Mouse (Mus musculus) heart, embryonic 16.5 days (tissue): ENCODE data around the gene Mxi1. TPM values are rescaled to one million over a fixed set of nuclear protein-coding genes. Genes with fewer than 3 reads are reported as not detected.

Experiments
- ATAC-seq: fragments of 200-750 bp; cut with Nextera tagmentation; replicated peaks from 2 replicates; pipeline ENCODE4 v1.8.0; 2017; ENCODE audit warnings: moderate number of reproducible peaks; ENCODE audit not compliant: insufficient read depth, low FRiP score; ENCODE audit errors: extremely low read depth
- H3K27ac ChIP-seq: fragments of 300-500 bp; sonication (generic); 2 replicates; pipeline ENCODE4 v1.5.1; 2014; ENCODE audit warnings: mild to moderate bottlenecking, low read length, control low read depth, moderate library complexity
- H3K27me3 ChIP-seq: fragments of 300-500 bp; sonication (generic); 2 replicates; pipeline ENCODE4 v1.6.1; 2014; ENCODE audit warnings: low read length, mixed read lengths; ENCODE audit not compliant: control insufficient read depth, insufficient read depth
- H3K36me3 ChIP-seq: fragments of 300-500 bp; sonication (generic); 2 replicates; pipeline ENCODE4 v1.6.1; 2014; ENCODE audit not compliant: control insufficient read depth, insufficient read depth
- H3K4me1 ChIP-seq: fragments of 300-500 bp; sonication (generic); 2 replicates; pipeline ENCODE4 v1.6.1; 2014; ENCODE audit warnings: low read length, mixed read lengths; ENCODE audit not compliant: control insufficient read depth, insufficient read depth
- H3K4me2 ChIP-seq: fragments of 300-500 bp; sonication (generic); 2 replicates; pipeline ENCODE4 v1.6.1; 2014; ENCODE audit warnings: low read depth, mild to moderate bottlenecking, control low read depth, low read length
- H3K4me3 ChIP-seq: fragments of 300-500 bp; sonication (generic); 2 replicates; pipeline ENCODE4 v1.5.1; 2014; ENCODE audit warnings: mild to moderate bottlenecking, control low read depth, low read length
- H3K9ac ChIP-seq: fragments of 300-500 bp; sonication (generic); 2 replicates; pipeline ENCODE4 v1.6.1; 2014; ENCODE audit warnings: low read length, control low read depth
- H3K9me3 ChIP-seq: fragments of 300-500 bp; sonication (generic); replicated peaks from 2 replicates; pipeline ENCODE4 v1.6.1; 2016; ENCODE audit warnings: low read length; ENCODE audit not compliant: control insufficient read depth
- WGBS: fragments of 180-500 bp; shearing (Covaris S2); extraction: QIAGEN DNeasy Blood & Tissue Kit; methylation state at CpG from one replicate; pipeline ENCODE4 v1.1.7; 2014; 5-methylcytosine and 5-hydroxymethylcytosine counted together
- polyA plus RNA-seq: library from polyadenylated mRNA; unstranded; fragments of >200 nt; fragmentation: Nextera tagmentation; extraction: Ambion mirVana; gene quantifications from 2 replicates; pipeline ENCODE4 v1.2.1, GENCODE M21; 2015

Gene Mxi1
- polyA plus RNA-seq, 1 experiment from 2014 or later: 28.7 TPM

- Histone ChIP-seq H3K27ac (no peak overlapping the region), H3K4me1 (no peaks in the 10 kb centered on the region), H3K4me2 (no peak overlapping the region), H3K9me3 (no peaks in the 10 kb centered on the region), H3K9ac (no peak overlapping the region), H3K36me3 (no peaks in the 10 kb centered on the region), H3K4me3 (no peak overlapping the region), H3K27me3 (no peaks in the 10 kb centered on the region)
- no peak for ATAC-seq
- WGBS: 83% methylated on average over 10 of the region's 10 CpGs
Measured at GRCm38 (mm10) chr19:53404219-53404836, 94.0 kb downstream of the Mxi1 start.

GRCm38 (mm10) chr19:53404837-53405356 lies 94.6 kb downstream of the Mxi1 start:
- no peak overlapping the region for H3K4me2 ChIP-seq
- peaks cover under 1% of the 10 kb centered on the region for H3K4me1 ChIP-seq

GRCm38 (mm10) chr19:53405810-53406209 lies 95.5 kb downstream of the Mxi1 start:
- Histone ChIP-seq H3K4me3 (no peak overlapping the region), H3K9ac (no peak overlapping the region), H3K27ac (no peak overlapping the region), H3K4me1 (peaks cover 5% of the 10 kb centered on the region), H3K27me3 (no peaks in the 10 kb centered on the region), H3K4me2 (no peak overlapping the region), H3K9me3 (no peaks in the 10 kb centered on the region), H3K36me3 (no peaks in the 10 kb centered on the region)
- 23% methylated on average over 2 of the region's 2 CpGs for WGBS
- ATAC-seq: no peak

More at GRCm38 (mm10) chr19:53404837-53405356, 94.6 kb downstream of the Mxi1 start:
- Histone ChIP-seq H3K36me3 (no peaks in the 10 kb centered on the region), H3K4me3 (no peak overlapping the region), H3K9me3 (no peaks in the 10 kb centered on the region), H3K9ac (no peak overlapping the region), H3K27ac (no peak overlapping the region), H3K27me3 (no peaks in the 10 kb centered on the region)
- 77% methylated on average over 18 of the region's 18 CpGs for WGBS
- no peak for ATAC-seq

DNA sequence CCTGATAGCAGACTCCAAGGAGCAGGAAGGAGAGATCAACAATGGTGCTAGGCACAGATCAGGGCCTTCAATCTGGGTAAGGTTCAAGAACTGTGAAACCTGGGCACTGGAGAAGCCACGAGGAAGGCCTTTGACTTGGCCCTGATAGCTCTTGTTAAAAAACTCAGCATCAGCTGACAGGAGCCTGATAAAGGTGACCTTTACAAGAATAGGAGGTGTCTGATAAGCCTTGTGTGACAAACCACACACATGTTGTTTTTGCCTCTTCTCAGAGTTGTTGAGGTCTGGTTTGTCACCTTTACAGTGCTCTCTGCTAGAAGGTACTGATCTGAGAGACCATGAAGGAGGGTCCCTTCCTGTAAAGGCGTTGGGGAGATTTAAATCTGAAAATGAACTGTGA lies 97.0 kb downstream of the Mxi1 start:
- no peak for ATAC-seq
- Histone ChIP-seq H3K27ac (no peak overlapping the region), H3K27me3 (no peaks in the 10 kb centered on the region), H3K4me2 (no peak overlapping the region), H3K9ac (no peak overlapping the region), H3K4me1 (peaks cover 9% of the 10 kb centered on the region), H3K9me3 (no peaks in the 10 kb centered on the region), H3K36me3 (no peaks in the 10 kb centered on the region), H3K4me3 (no peak overlapping the region)
- 47% methylated on average over 2 of the region's 2 CpGs for WGBS

DNA sequence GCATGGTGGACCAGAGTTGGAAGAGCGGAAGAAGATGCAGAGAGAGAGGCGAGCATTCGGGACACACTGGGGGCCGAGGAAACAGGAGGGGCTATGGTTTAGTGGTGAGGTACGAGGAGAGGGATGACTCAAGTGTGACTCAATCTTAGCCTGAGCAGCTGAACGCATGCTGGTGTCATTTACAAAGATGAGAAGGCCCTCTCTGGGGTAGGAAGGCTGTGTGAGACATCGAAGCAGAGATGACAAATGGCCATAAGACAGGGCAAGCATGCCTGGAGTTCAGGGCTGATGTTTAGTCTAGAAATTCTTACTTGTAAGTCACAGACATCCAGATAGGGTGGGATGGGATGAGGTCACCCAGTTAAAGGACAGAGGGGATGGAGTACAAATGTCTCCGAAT lies 98.1 kb downstream of the Mxi1 start:
- peaks cover 13% of the 10 kb centered on the region for H3K4me1 ChIP-seq
- no peak overlapping the region for H3K4me2 ChIP-seq
- no peaks in the 10 kb centered on the region for H3K36me3 ChIP-seq
- WGBS: 77% methylated on average over 8 of the region's 8 CpGs
- ATAC-seq: no peak
- no peak overlapping the region for H3K4me3 ChIP-seq
- H3K9me3 ChIP-seq: no peaks in the 10 kb centered on the region
- no peak overlapping the region for H3K9ac ChIP-seq
- H3K27me3 ChIP-seq: no peaks in the 10 kb centered on the region
- no peak overlapping the region for H3K27ac ChIP-seq

GRCm38 (mm10) chr19:53409663-53410307 lies 99.5 kb downstream of the Mxi1 start:
- WGBS: 50% methylated on average over 17 of the region's 17 CpGs
- peaks cover 24% of the 10 kb centered on the region for H3K4me1 ChIP-seq
- H3K4me2 ChIP-seq: no peak overlapping the region
- 0 out of 2 replicates have a peak overlapping the region, but pooled peaks have one; percentile 28 for H3K9ac ChIP-seq
- H3K4me3 ChIP-seq: no peak overlapping the region
- H3K27me3 ChIP-seq: no peaks in the 10 kb centered on the region
- ATAC-seq: no peak
- no peaks in the 10 kb centered on the region for H3K36me3 ChIP-seq
- no peak overlapping the region for H3K27ac ChIP-seq
- H3K9me3 ChIP-seq: no peaks in the 10 kb centered on the region

DNA sequence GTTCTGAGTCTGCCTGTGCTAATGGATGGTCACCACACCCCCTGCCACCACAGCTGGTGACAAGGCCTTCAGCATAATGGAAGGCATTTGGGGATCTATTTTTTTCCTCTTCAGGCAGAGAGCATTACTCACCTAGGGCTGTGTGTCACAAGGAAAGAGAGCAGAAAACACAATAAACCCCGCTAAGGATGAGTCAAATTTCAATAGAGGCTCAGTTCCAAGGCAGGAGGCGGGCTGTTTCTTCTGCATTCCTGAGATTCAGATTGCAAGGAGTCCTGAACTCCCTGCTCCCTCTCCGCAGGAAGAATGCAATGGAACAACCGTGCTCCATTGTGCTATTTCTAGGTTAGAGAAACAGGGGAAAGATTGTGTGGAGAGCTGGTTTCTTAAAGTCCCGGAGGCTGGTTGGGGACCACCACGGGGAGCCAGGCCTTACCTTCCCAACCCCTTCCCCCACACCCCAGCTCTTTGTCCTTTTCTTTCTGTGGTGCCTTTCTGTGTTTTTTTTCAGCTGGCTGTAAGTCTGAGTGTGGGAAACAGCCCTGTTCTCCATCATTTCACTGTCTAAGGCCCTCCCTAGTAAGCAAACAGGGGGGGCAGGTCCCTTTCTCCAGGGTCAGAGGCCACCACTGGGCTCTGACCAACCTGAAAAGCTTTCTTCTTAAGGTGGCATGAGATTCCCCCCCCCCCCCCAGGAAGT lies 102.0 kb downstream of the Mxi1 start:
- 23% methylated on average over 6 of the region's 6 CpGs for WGBS
- Histone ChIP-seq H3K27me3 (no peaks in the 10 kb centered on the region), H3K9ac (no peak overlapping the region; the same call in 1 of the 2 replicates), H3K4me1 (peaks cover 24% of the 10 kb centered on the region), H3K4me2 (no peak overlapping the region), H3K36me3 (no peaks in the 10 kb centered on the region), H3K27ac (peak overlapping the region; percentile 29; the same call in 1 of the 2 replicates), H3K9me3 (no peaks in the 10 kb centered on the region), H3K4me3 (no peak overlapping the region)
- no peak; the same call in 1 of the 2 replicates for ATAC-seq

- no peaks in the 10 kb centered on the region for H3K36me3 ChIP-seq
- no peak overlapping the region for H3K4me2 ChIP-seq
- H3K9me3 ChIP-seq: no peaks in the 10 kb centered on the region
- H3K27ac ChIP-seq: peak overlapping the region; percentile 32; the same call in 1 of the 2 replicates
- 71% methylated on average over 15 of the region's 15 CpGs for WGBS
- peaks cover 24% of the 10 kb centered on the region for H3K4me1 ChIP-seq
- no peaks in the 10 kb centered on the region for H3K27me3 ChIP-seq
- H3K9ac ChIP-seq: no peak overlapping the region
- no peak for ATAC-seq
- no peak overlapping the region for H3K4me3 ChIP-seq
Measured at GRCm38 (mm10) chr19:53413617-53414380, 103.5 kb downstream of the Mxi1 start.
